Mouse (Mus musculus) limb, embryonic 11.5 days (tissue): ENCODE results near the gene Il17d. TPM values are rescaled to one million over a fixed set of nuclear protein-coding genes. Genes with fewer than 3 reads are reported as not detected.

Experiments
- ATAC-seq: fragments of 200-750 bp; cut with Nextera tagmentation; 2 replicates; pipeline ENCODE4 v1.8.0; 2017; ENCODE audit warnings: low read depth; ENCODE audit not compliant: insufficient number of reproducible peaks, low FRiP score, low TSS enrichment
- DNase-seq: peaks from one replicate; pipeline ENCODE4 v3.0.0-alpha.2; 2015; ENCODE audit warnings: low spot score
- H3K27ac ChIP-seq: fragments of 300-500 bp; sonication (generic); replicated peaks from 2 replicates; pipeline ENCODE4 v1.5.1; 2014; ENCODE audit warnings: low read depth, mild to moderate bottlenecking, low read length
- H3K27me3 ChIP-seq: fragments of 300-500 bp; sonication (generic); 2 replicates; pipeline ENCODE4 v1.6.1; 2014; ENCODE audit warnings: mild to moderate bottlenecking, low read length, mixed read lengths; ENCODE audit not compliant: control insufficient read depth, insufficient read depth
- H3K36me3 ChIP-seq: fragments of 300-500 bp; sonication (generic); 2 replicates; pipeline ENCODE4 v1.6.1; 2014; ENCODE audit warnings: mild to moderate bottlenecking, low read length, moderate library complexity, mixed read lengths; ENCODE audit not compliant: control insufficient read depth, insufficient read depth
- H3K4me1 ChIP-seq: fragments of 300-500 bp; sonication (generic); 2 replicates; pipeline ENCODE4 v1.6.1; 2014; ENCODE audit warnings: low read length, mixed read lengths; ENCODE audit not compliant: control insufficient read depth, insufficient read depth
- H3K4me2 ChIP-seq: fragments of 300-500 bp; sonication (generic); 2 replicates; pipeline ENCODE4 v1.6.1; 2014; ENCODE audit warnings: low read depth, mild to moderate bottlenecking, moderate library complexity; ENCODE audit not compliant: severe bottlenecking
- H3K4me3 ChIP-seq: fragments of 300-500 bp; sonication (generic); 2 replicates; pipeline ENCODE4 v1.5.1; 2014; ENCODE audit warnings: low read depth, low read length
- H3K9ac ChIP-seq: fragments of 300-500 bp; sonication (generic); 2 replicates; pipeline ENCODE4 v1.6.1; 2014; ENCODE audit warnings: mild to moderate bottlenecking, low read length
- H3K9me3 ChIP-seq: fragments of 300-500 bp; sonication (generic); 2 replicates; pipeline ENCODE4 v1.6.1; 2016; ENCODE audit warnings: low read length; ENCODE audit not compliant: control insufficient read depth
- WGBS: fragments of 180-500 bp; shearing (Covaris S2); extraction: QIAGEN DNeasy Blood & Tissue Kit; methylation state at CpG from one replicate; pipeline ENCODE4 v1.1.7; 2014; 5-methylcytosine and 5-hydroxymethylcytosine counted together
- polyA plus RNA-seq: library from polyadenylated mRNA; unstranded; fragments of >200 nt; fragmentation: Nextera tagmentation; extraction: Ambion mirVana; gene quantifications from 2 replicates; pipeline ENCODE4 v1.2.1, GENCODE M21; 2014

The Il17d gene
- polyA plus RNA-seq, 1 experiment from 2014 or later = 1.3 TPM

- ATAC-seq = no peak
Measured at GRCm38 (mm10) chr14:57552945-57553344, 28.4 kb downstream of the Il17d start.

GRCm38 (mm10) chr14:57554434-57554833 lies 29.9 kb downstream of the Il17d start:
- no peak overlapping the region for H3K4me2 ChIP-seq
- no peaks in the 10 kb centered on the region for H3K27me3 ChIP-seq
- H3K4me1 ChIP-seq = no peaks in the 10 kb centered on the region
- H3K9me3 ChIP-seq = no peaks in the 10 kb centered on the region
- no peaks in the 10 kb centered on the region; the same call in 1 of the 2 replicates for H3K36me3 ChIP-seq
- H3K4me3 ChIP-seq = no peak overlapping the region
- ATAC-seq = no peak
- H3K9ac ChIP-seq = no peak overlapping the region
- H3K27ac ChIP-seq = no peak overlapping the region
- 83% methylated on average over 5 of the region's 5 CpGs for WGBS
- no peak for DNase-seq

More at GRCm38 (mm10) chr14:57552945-57553344, 28.4 kb downstream of the Il17d start:
- H3K9me3 ChIP-seq = no peaks in the 10 kb centered on the region
- H3K4me1 ChIP-seq = no peaks in the 10 kb centered on the region
- no peak overlapping the region for H3K27ac ChIP-seq
- H3K4me2 ChIP-seq = no peak overlapping the region
- H3K27me3 ChIP-seq = no peaks in the 10 kb centered on the region
- no peak overlapping the region for H3K9ac ChIP-seq
- no peaks in the 10 kb centered on the region; the same call in 1 of the 2 replicates for H3K36me3 ChIP-seq
- no peak for DNase-seq
- no peak overlapping the region for H3K4me3 ChIP-seq

- Histone ChIP-seq H3K27me3 (no peaks in the 10 kb centered on the region), H3K4me1 (no peaks in the 10 kb centered on the region), H3K4me3 (no peak overlapping the region), H3K4me2 (no peak overlapping the region), H3K36me3 (no peaks in the 10 kb centered on the region; the same call in 1 of the 2 replicates), H3K9ac (no peak overlapping the region), H3K9me3 (no peaks in the 10 kb centered on the region), H3K27ac (no peak overlapping the region)
- 86% methylated on average over 7 of the region's 7 CpGs for WGBS
- DNase-seq = no peak
- no peak for ATAC-seq
Measured at GRCm38 (mm10) chr14:57555471-57556070, 31.0 kb downstream of the Il17d start.

GRCm38 (mm10) chr14:57556922-57557321 lies 32.3 kb downstream of the Il17d start:
- no peaks in the 10 kb centered on the region for H3K4me1 ChIP-seq
- H3K9me3 ChIP-seq = no peaks in the 10 kb centered on the region
- H3K36me3 ChIP-seq = no peaks in the 10 kb centered on the region; the same call in 1 of the 2 replicates
- no peak overlapping the region for H3K4me3 ChIP-seq
- WGBS = 97% methylated on average over 1 of the region's 1 CpGs
- ATAC-seq (no peak), DNase-seq (no peak)
- no peak overlapping the region for H3K4me2 ChIP-seq
- no peak overlapping the region for H3K9ac ChIP-seq
- H3K27me3 ChIP-seq = no peaks in the 10 kb centered on the region
- no peak overlapping the region for H3K27ac ChIP-seq

- Histone ChIP-seq H3K36me3 (no peaks in the 10 kb centered on the region), H3K4me2 (no peak overlapping the region), H3K4me3 (no peak overlapping the region), H3K4me1 (no peaks in the 10 kb centered on the region), H3K9ac (no peak overlapping the region), H3K27me3 (no peaks in the 10 kb centered on the region), H3K27ac (no peak overlapping the region), H3K9me3 (no peaks in the 10 kb centered on the region)
- no peak for DNase-seq
- WGBS = 92% methylated on average over 6 of the region's 6 CpGs
- no peak for ATAC-seq
Measured at GRCm38 (mm10) chr14:57565626-57566025, 41.0 kb downstream of the Il17d start.

GRCm38 (mm10) chr14:57571155-57572133 lies 46.9 kb downstream of the Il17d start, which contains the start of gene Eef1akmt1:
TSS of gene Eef1akmt1 (minus strand) at chr14:57571612.
- Histone ChIP-seq H3K9ac (peak within 1 kb of the TSS; percentile 74), H3K27ac (no peak within 1 kb of the TSS), H3K4me2 (peak within 1 kb of the TSS; percentile 58), H3K27me3 (no peaks in the 10 kb centered on the region), H3K36me3 (peaks cover 2% of the 10 kb centered on the region; the same call in 1 of the 2 replicates), H3K9me3 (no peaks in the 10 kb centered on the region), H3K4me3 (peak within 1 kb of the TSS; percentile 62), H3K4me1 (no peaks in the 10 kb centered on the region)
- 10% methylated on average over 35 of the region's 35 CpGs for WGBS
- ATAC-seq (peak; percentile 94), DNase-seq (peak; percentile 98)

- Histone ChIP-seq H3K27ac (no peak overlapping the region), H3K9ac (no peak overlapping the region), H3K4me1 (no peaks in the 10 kb centered on the region), H3K27me3 (no peaks in the 10 kb centered on the region), H3K9me3 (no peaks in the 10 kb centered on the region), H3K4me3 (no peak overlapping the region), H3K4me2 (no peak overlapping the region), H3K36me3 (peaks cover 2% of the 10 kb centered on the region; the same call in 1 of the 2 replicates)
- DNase-seq (no peak), ATAC-seq (no peak)
- 91% methylated on average over 6 of the region's 6 CpGs for WGBS
Measured at GRCm38 (mm10) chr14:57574792-57575587, 50.4 kb downstream of the Il17d start.
